Comparison of ENCODE assay signal across 29 mouse cellular contexts in the genomic region with DNA sequence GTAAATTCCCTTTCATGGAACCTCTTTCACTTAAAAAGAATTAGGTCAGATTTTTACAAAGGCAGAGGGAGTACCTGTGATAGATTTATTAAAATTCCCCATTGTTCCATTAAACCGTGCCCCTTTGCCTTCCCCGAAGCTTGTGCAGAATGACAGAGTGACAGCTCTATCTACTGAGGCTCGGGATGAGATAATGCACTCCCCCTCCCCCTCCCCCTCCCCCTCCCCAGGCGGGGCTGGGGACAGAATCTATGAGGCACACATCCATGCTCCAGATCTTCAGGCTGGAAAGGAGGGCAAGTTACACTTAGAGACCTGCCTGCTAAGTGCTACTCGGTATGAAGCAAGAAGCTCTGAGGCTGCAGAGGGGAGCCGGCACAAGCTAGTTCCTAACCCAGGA. TPM values are rescaled to one million over a fixed set of nuclear protein-coding genes. Genes with fewer than 3 reads are reported as not detected.
A peak's percentile ranks its signal among the peaks of the same experiment; 100 is the strongest.
DNase-seq lines count a peak whose midpoint lies in the region; ATAC-seq and TF ChIP-seq lines count a peak whose summit lies in the region.
"Had no signal": no experiment of that assay in that cellular context is flagged by ENCODE, and none has a peak within 500 bp of the region (broad histone marks: within the 10 kb centered on the region; RNA-seq: fewer than 3 reads in every experiment).

No protein-coding gene starts in this region.

- DNase-seq in adrenal gland, postnatal 10 days = peak; percentile 18
- no peak for DNase-seq in adrenal gland, adult 2 months
- DNase-seq in hindbrain, embryonic 14.5 days (ENCODE audit: low spot score) = no peak
- peak; percentile 33 for DNase-seq in brain, embryonic 14.5 days (ENCODE audit: low read depth)
- no peak for DNase-seq in cerebellum, postnatal 4 days (ENCODE audit: low spot score in 2 of 2)
- DNase-seq: adrenal gland, postnatal 25 days; cerebellum, adult 8-10 months; cerebellum, postnatal 25 days; gastrocnemius, postnatal 25 days; heart, adult 11 months; kidney, adult 11 months; kidney, postnatal 14 days; layer of hippocampus, adult 9-11 months; liver, embryonic 13.5 days; lung, adult 18-20 months; lung, postnatal 4 days; right cerebral cortex, postnatal 4 days; thymus, adult 2 months; thymus, postnatal 4 days had no signal

- ATAC-seq in hindbrain, embryonic 14.5 days (ENCODE audit: low FRiP score) = peak; percentile 22; the same call in 1 of the 2 replicates
- no peak for ATAC-seq in hindbrain, embryonic 13.5 days (ENCODE audit: low FRiP score)
- ATAC-seq in midbrain, embryonic 16.5 days = peak; percentile 49
- ATAC-seq: inflammation-experienced regulatory T-cells, adult 6 months; lung, postnatal 0 days had no signal

- H3K9me3 ChIP-seq in hindbrain, embryonic 14.5 days (ENCODE audit: control insufficient read depth, low read length) = no peaks in the 10 kb centered on the region
- H3K9me3 ChIP-seq in hindbrain, embryonic 13.5 days = no peaks in the 10 kb centered on the region
- no peaks in the 10 kb centered on the region for H3K9me3 ChIP-seq in midbrain, embryonic 16.5 days (replicated peaks; ENCODE audit: control insufficient read depth, low read length, poor library complexity, severe bottlenecking)
- H3K9me3 ChIP-seq: G1E; heart, embryonic 10.5 days; heart, embryonic 15.5 days; limb, embryonic 10.5 days; limb, embryonic 15.5 days; liver, embryonic 13.5 days had no signal

- H3K36me3 ChIP-seq in hindbrain, embryonic 14.5 days (replicated peaks; ENCODE audit: control insufficient read depth, insufficient read depth) = peaks cover 12% of the 10 kb centered on the region
- H3K36me3 ChIP-seq in hindbrain, embryonic 13.5 days = peaks cover 31% of the 10 kb centered on the region
- H3K36me3 ChIP-seq in midbrain, embryonic 16.5 days (ENCODE audit: control insufficient read depth, insufficient read depth, low read length) = peaks cover 3% of the 10 kb centered on the region; the same call in 1 of the 2 replicates

- 33% methylated on average over 6 of the region's 6 CpGs for WGBS in hindbrain, embryonic 14.5 days
- 45% methylated on average over 5 of the region's 6 CpGs for WGBS in hindbrain, embryonic 13.5 days
- 42% methylated on average over 6 of the region's 6 CpGs for WGBS in midbrain, embryonic 16.5 days

- no peak overlapping the region for H3K4me3 ChIP-seq in hindbrain, embryonic 14.5 days (replicated peaks; ENCODE audit: low read length)
- no peak overlapping the region for H3K4me3 ChIP-seq in hindbrain, embryonic 13.5 days
- H3K4me3 ChIP-seq in midbrain, embryonic 16.5 days (ENCODE audit: low read depth, low read length) = no peak overlapping the region
- H3K4me3 ChIP-seq: heart, embryonic 10.5 days; heart, embryonic 15.5 days; limb, embryonic 10.5 days; limb, embryonic 15.5 days; liver, embryonic 13.5 days; megakaryocyte, embryonic 14.5 days had no signal

- H3K9ac ChIP-seq in hindbrain, embryonic 14.5 days = no peak overlapping the region
- no peak overlapping the region for H3K9ac ChIP-seq in hindbrain, embryonic 13.5 days
- no peak overlapping the region for H3K9ac ChIP-seq in midbrain, embryonic 16.5 days (ENCODE audit: low read depth, low read length)
- H3K9ac ChIP-seq: heart, embryonic 15.5 days; limb, embryonic 15.5 days; liver, embryonic 13.5 days had no signal

- H3K4me2 ChIP-seq in hindbrain, embryonic 14.5 days (replicated peaks) = no peak overlapping the region
- H3K4me2 ChIP-seq in hindbrain, embryonic 13.5 days = no peak overlapping the region
- no peak overlapping the region for H3K4me2 ChIP-seq in midbrain, embryonic 16.5 days (ENCODE audit: low read length)
- H3K4me2 ChIP-seq: heart, embryonic 15.5 days; limb, embryonic 15.5 days; liver, embryonic 13.5 days had no signal

- no peak for TF ChIP-seq CTCF in brain, embryonic 14.5 days (IDR thresholded peaks at IDR 0.05; ENCODE audit: borderline replicate concordance, extremely low read depth, insufficient read depth, insufficient read length)

- H3K27me3 ChIP-seq in hindbrain, embryonic 14.5 days (ENCODE audit: control insufficient read depth, insufficient read depth, low read length) = no peaks in the 10 kb centered on the region
- H3K27me3 ChIP-seq in hindbrain, embryonic 13.5 days = no peaks in the 10 kb centered on the region
- no peaks in the 10 kb centered on the region for H3K27me3 ChIP-seq in midbrain, embryonic 16.5 days (ENCODE audit: control insufficient read depth, insufficient read depth, low read depth, low read length)
- H3K27me3 ChIP-seq: heart, embryonic 15.5 days; limb, embryonic 15.5 days; liver, embryonic 13.5 days had no signal

- H3K27ac ChIP-seq in hindbrain, embryonic 14.5 days = no peak overlapping the region
- no peak overlapping the region for H3K27ac ChIP-seq in hindbrain, embryonic 13.5 days
- 0 out of 2 replicates have a peak overlapping the region, but pooled peaks have one; percentile 29 for H3K27ac ChIP-seq in midbrain, embryonic 16.5 days (ENCODE audit: low read length)
- H3K27ac ChIP-seq: heart, embryonic 10.5 days; heart, embryonic 15.5 days; limb, embryonic 10.5 days; limb, embryonic 15.5 days; liver, embryonic 13.5 days had no signal

- TF ChIP-seq POLR2A in brain, embryonic 14.5 days (IDR thresholded peaks at IDR 0.05; ENCODE audit: borderline replicate concordance, extremely low read depth, insufficient read depth, insufficient read length, poor library complexity, severe bottlenecking) = no peak

- peaks cover 11% of the 10 kb centered on the region for H3K4me1 ChIP-seq in hindbrain, embryonic 14.5 days (replicated peaks; ENCODE audit: control insufficient read depth, insufficient read depth, low read length)
- H3K4me1 ChIP-seq in hindbrain, embryonic 13.5 days (replicated peaks) = peaks cover 32% of the 10 kb centered on the region
- peaks cover 16% of the 10 kb centered on the region for H3K4me1 ChIP-seq in midbrain, embryonic 16.5 days (ENCODE audit: control insufficient read depth, insufficient read depth, low read length)
- H3K4me1 ChIP-seq: liver, embryonic 13.5 days; megakaryocyte, embryonic 14.5 days had no signal

RNA-seq across cellular contexts. Expression of a gene that starts 53.8 kb away (rescaled TPM):
- total RNA-seq in adrenal gland, postnatal 10 days (2021) = 10 to 100 TPM; 27.0 to 30.1 TPM
- 10 to 100 TPM; 21.3 to 41.0 TPM for total RNA-seq in adrenal gland, adult 2 months (2021)
- polyA plus RNA-seq in adrenal gland, adult 2 months (2012; rRNA removed) = 27.5 and 32.1 TPM in 2 replicates
- 44.9 and 56.2 TPM in 2 replicates for polyA plus RNA-seq in hindbrain, embryonic 14.5 days (2014; fragmentation: Nextera tagmentation; extraction: Ambion mirVana)
- polyA plus RNA-seq in hindbrain, embryonic 13.5 days (2015; fragmentation: Nextera tagmentation; extraction: Ambion mirVana) = 27.1 and 30.8 TPM in 2 replicates
- 55.4 and 58.2 TPM in 2 replicates for polyA plus RNA-seq in brain, embryonic 14.5 days (2012; rRNA removed)
- polyA plus RNA-seq in midbrain, embryonic 16.5 days (2015; fragmentation: Nextera tagmentation; extraction: Ambion mirVana) = 30.7 and 32.0 TPM in 2 replicates

RNA-seq across cellular contexts. Expression of a gene that starts 54.8 kb away (rescaled TPM):
- total RNA-seq in adrenal gland, postnatal 10 days (2021) = 1 to 10 TPM; 4.2 to 4.7 TPM
- total RNA-seq in adrenal gland, adult 2 months (2021) = 1 to 10 TPM; 3.5 to 7.0 TPM
- 1.8 and 2.3 TPM in 2 replicates for polyA plus RNA-seq in adrenal gland, adult 2 months (2012; rRNA removed)
- polyA plus RNA-seq in hindbrain, embryonic 14.5 days (2014; fragmentation: Nextera tagmentation; extraction: Ambion mirVana) = 15.1 and 17.3 TPM in 2 replicates
- polyA plus RNA-seq in hindbrain, embryonic 13.5 days (2015; fragmentation: Nextera tagmentation; extraction: Ambion mirVana) = 18.6 and 18.8 TPM in 2 replicates
- 14.5 and 16.9 TPM in 2 replicates for polyA plus RNA-seq in brain, embryonic 14.5 days (2012; rRNA removed)
- 16.1 TPM in 2 replicates for polyA plus RNA-seq in midbrain, embryonic 16.5 days (2015; fragmentation: Nextera tagmentation; extraction: Ambion mirVana)

Comparison
In these comparisons a context has a peak if more than half of its experiments do, and no peak if none do; other contexts are left out.
1. DNase-seq: peak in adrenal gland, postnatal 10 days (single experiment) and brain, embryonic 14.5 days (single experiment); none in adrenal gland, adult 2 months (single experiment), hindbrain, embryonic 14.5 days (single experiment) and cerebellum, postnatal 4 days (0 of 2).